Mouse (Mus musculus) CH12.LX (cell line): Measurements from ENCODE around the gene Isca2. TPM values are rescaled to one million over a fixed set of nuclear protein-coding genes. Genes with fewer than 3 reads are reported as not detected.

Experiments
- DNase-seq: peaks from one replicate; pipeline ENCODE4 v3.0.0-alpha.2; 2013; ENCODE audit errors: extremely low read depth
- H3K27ac ChIP-seq: 2 replicates; pipeline ENCODE4 v1.5.1; 2012; ENCODE audit warnings: low read depth, mild to moderate bottlenecking, control low read depth, moderate library complexity; ENCODE audit not compliant: insufficient read depth
- H3K27me3 ChIP-seq: replicated peaks from 2 replicates; pipeline ENCODE3; 2012; ENCODE audit warnings: inconsistent platforms
- H3K36me3 ChIP-seq, 2 experiments: replicated peaks in 1 of 2; 2 replicates each; pipeline versions ENCODE3 to v1.6.1; 2012; ENCODE audit warnings: inconsistent platforms in 1 of 2, low read length in 1 of 2, mild to moderate bottlenecking in 1 of 2, mixed read lengths in 1 of 2, moderate library complexity in 1 of 2; ENCODE audit not compliant: control insufficient read depth in 1 of 2, insufficient read depth in 1 of 2
- H3K4me1 ChIP-seq, 2 experiments: 2 replicates each; pipeline ENCODE4 v1.6.1; 2012; ENCODE audit warnings: inconsistent platforms in 1 of 2, moderate library complexity in 1 of 2; ENCODE audit not compliant: insufficient read depth in 2 of 2, control insufficient read depth in 1 of 2
- H3K4me2 ChIP-seq: 2 replicates; pipeline ENCODE4 v1.6.1; 2012; ENCODE audit warnings: low read depth, mild to moderate bottlenecking, control low read depth; ENCODE audit not compliant: poor library complexity, insufficient read depth, severe bottlenecking
- H3K4me3 ChIP-seq, 3 experiments: fragments of 150-350 bp in 1 of 3; sonication (generic) in 1 of 3; replicated peaks in 1 of 3; 2 replicates each; pipeline versions ENCODE3 to v1.5.1; 2011 to 2012; ENCODE audit warnings: low read depth in 2 of 3, low read length in 2 of 3, mild to moderate bottlenecking in 2 of 3, moderate library complexity in 2 of 3, control low read depth in 1 of 3, improper control_type of control experiment in 1 of 3, inconsistent platforms in 1 of 3, mixed read lengths in 1 of 3; ENCODE audit not compliant: poor library complexity in 1 of 3
- H3K79me2 ChIP-seq: replicated peaks from 2 replicates; pipeline ENCODE4 v1.6.1; 2012; ENCODE audit warnings: mild to moderate bottlenecking, moderate library complexity; ENCODE audit not compliant: control insufficient read depth, poor library complexity, insufficient read depth, severe bottlenecking; ENCODE audit errors: extremely low read depth
- H3K9ac ChIP-seq: 2 replicates; pipeline ENCODE4 v1.6.1; 2012; ENCODE audit warnings: low read depth, mild to moderate bottlenecking, control low read depth, moderate library complexity; ENCODE audit not compliant: insufficient read depth
- H3K9me3 ChIP-seq: replicated peaks from 2 replicates; pipeline ENCODE3; 2012; ENCODE audit warnings: low read length, inconsistent platforms, mixed read lengths
- CHD1 ChIP-seq: IDR thresholded peaks from 2 replicates; pipeline ENCODE4 v1.6.1; 2012; ENCODE audit warnings: low read depth, low read length, improper control_type of control experiment, inconsistent platforms
- ETS1 ChIP-seq: conservative IDR thresholded peaks from 2 replicates; pipeline ENCODE4 v1.6.1; 2012; ENCODE audit warnings: low read depth, mild to moderate bottlenecking, inconsistent platforms, low read length, improper control_type of control experiment, moderate library complexity
- NELFE ChIP-seq: IDR thresholded peaks from 2 replicates; pipeline ENCODE4 v1.6.1; 2011; ENCODE audit warnings: low read depth, low read length, improper control_type of control experiment
- dilution Hi-C: fragments of 300-500 bp; cut with MboI; formaldehyde crosslinking; loops from 2 replicates; pipeline ENCODE4 v1.14.3; 2020; ENCODE audit warnings: low sequenced_read_pairs; ENCODE audit not compliant: extremely low pct_unique_long_range_greater_than_20kb, extremely low pct_ligation_motif_present
- in situ Hi-C: fragments of 300-500 bp; cut with MboI; formaldehyde crosslinking; loops from 3 replicates; pipeline ENCODE4 v1.14.3; 2019; ENCODE audit warnings: low sequenced_read_pairs, low pct_ligation_motif_present, low pct_unique_long_range_greater_than_20kb, mixed read lengths
- polyA plus RNA-seq: library from polyadenylated mRNA; unstranded; fragments of >175 nt; gene quantifications from 2 replicates; pipeline ENCODE4 v1.2.1, GENCODE M21; 2012; ENCODE audit warnings: low read depth; ENCODE audit not compliant: insufficient read length
- total RNA-seq, 2 experiments: library from RNA; depleted of rRNA; stranded (reverse); fragments of 300-350 nt in 1 of 2; fragments of >200 nt in 1 of 2; gene quantifications; 2 replicates each; pipeline ENCODE4 v1.2.3; 2012 to 2014

Gene Isca2
- total and polyA plus RNA-seq, 3 experiments = 55.1 to 90.4 (median 59.1) TPM

- H3K27ac ChIP-seq = no peak overlapping the region
- no peaks in the 10 kb centered on the region for H3K79me2 ChIP-seq
- in situ Hi-C loops = loop anchor here (25.0 kb wide), 1 partner anchor 163 kb away; the partner anchor contains the start of gene Ylpm1
- H3K4me3 ChIP-seq = no peak overlapping the region
- no peaks in the 10 kb centered on the region for H3K4me1 ChIP-seq
- H3K9ac ChIP-seq = no peak overlapping the region
- no peak for TF ChIP-seq CHD1
- no peak for TF ChIP-seq NELFE
- no peak for TF ChIP-seq ETS1
- dilution Hi-C loops = no loop called here
- H3K27me3 ChIP-seq = peaks cover 17% of the 10 kb centered on the region
- H3K4me2 ChIP-seq = no peak overlapping the region
- no peaks in the 10 kb centered on the region for H3K9me3 ChIP-seq
- H3K36me3 ChIP-seq = no peaks in the 10 kb centered on the region
- no peak for DNase-seq
These were observed 51.2 kb downstream of the Isca2 start for GRCm38 (mm10) chr12:84824203-84824602.

Other genes with a start within 250 kb of the Isca2 start
- gene Vsx2, start 203.5 kb upstream of the Isca2 start, total RNA-seq (2012; rRNA removed) = not detected in 2 replicates
- gene Vsx2, start 203.5 kb upstream of the Isca2 start, total RNA-seq (2014; rRNA removed) = not detected in 2 replicates
- gene Vsx2, start 203.5 kb upstream of the Isca2 start, polyA plus RNA-seq = not detected in 2 replicates
- gene Abcd4, start 155.8 kb upstream of the Isca2 start, total RNA-seq (2012; rRNA removed) = 5.8 and 8.4 TPM in 2 replicates
- gene Abcd4, start 155.8 kb upstream of the Isca2 start, total RNA-seq (2014; rRNA removed) = 4.3 and 4.7 TPM in 2 replicates
- gene Abcd4, start 155.8 kb upstream of the Isca2 start, polyA plus RNA-seq = 10.2 and 11.1 TPM in 2 replicates
- gene Vrtn, start 132.2 kb upstream of the Isca2 start, total RNA-seq (2012; rRNA removed) = not detected in 2 replicates
- gene Vrtn, start 132.2 kb upstream of the Isca2 start, total RNA-seq (2014; rRNA removed) = not detected in 2 replicates
- not detected in 2 replicates for gene Vrtn, start 132.2 kb upstream of the Isca2 start, polyA plus RNA-seq
- not detected in 2 replicates for gene Syndig1l, start 74.4 kb upstream of the Isca2 start, total RNA-seq (2012; rRNA removed)
- not detected in 2 replicates for gene Syndig1l, start 74.4 kb upstream of the Isca2 start, total RNA-seq (2014; rRNA removed)
- 0.16 TPM in 1 of 2 replicates, not detected in the other for gene Syndig1l, start 74.4 kb upstream of the Isca2 start, polyA plus RNA-seq
- 63.7 and 73.4 TPM in 2 replicates for gene Npc2, start 99 bp upstream of the Isca2 start, total RNA-seq (2012; rRNA removed)
- 97.5 and 98.5 TPM in 2 replicates for gene Npc2, start 99 bp upstream of the Isca2 start, total RNA-seq (2014; rRNA removed)
- gene Npc2, start 99 bp upstream of the Isca2 start, polyA plus RNA-seq = 80.3 and 89.0 TPM in 2 replicates
- under 0.01 and 0.25 TPM in 2 replicates for gene Ltbp2, start 103.3 kb downstream of the Isca2 start, total RNA-seq (2012; rRNA removed)
- 0.19 TPM in 1 of 2 replicates, not detected in the other for gene Ltbp2, start 103.3 kb downstream of the Isca2 start, total RNA-seq (2014; rRNA removed)
- gene Ltbp2, start 103.3 kb downstream of the Isca2 start, polyA plus RNA-seq = 0.61 and 0.97 TPM in 2 replicates
- gene Fcf1, start 197.6 kb downstream of the Isca2 start, total RNA-seq (2012; rRNA removed) = 152 and 188 TPM in 2 replicates
- gene Fcf1, start 197.6 kb downstream of the Isca2 start, total RNA-seq (2014; rRNA removed) = 273 and 340 TPM in 2 replicates
- 239 and 265 TPM in 2 replicates for gene Fcf1, start 197.6 kb downstream of the Isca2 start, polyA plus RNA-seq
- gene Arel1, start 197.6 kb downstream of the Isca2 start, total RNA-seq (2012; rRNA removed) = 18.5 and 21.6 TPM in 2 replicates
- 20.0 and 22.5 TPM in 2 replicates for gene Arel1, start 197.6 kb downstream of the Isca2 start, total RNA-seq (2014; rRNA removed)
- 14.2 and 16.9 TPM in 2 replicates for gene Arel1, start 197.6 kb downstream of the Isca2 start, polyA plus RNA-seq
- gene Ylpm1, start 223.1 kb downstream of the Isca2 start, total RNA-seq (2012; rRNA removed) = 20.1 and 22.3 TPM in 2 replicates
- gene Ylpm1, start 223.1 kb downstream of the Isca2 start, total RNA-seq (2014; rRNA removed) = 19.3 and 20.7 TPM in 2 replicates
- 56.8 and 58.7 TPM in 2 replicates for gene Ylpm1, start 223.1 kb downstream of the Isca2 start, polyA plus RNA-seq